Mouse (Mus musculus): ENCODE measurements around the gene Irf2. TPM values are rescaled to one million over a fixed set of nuclear protein-coding genes. Genes with fewer than 3 reads are reported as not detected.
"Not testable (repeated sequence)": the region's sequence is repeated elsewhere in the genome, so short reads cannot be mapped to it uniquely, and the experiment has no call there.

Gene Irf2
- total and polyA plus RNA-seq, 3 experiments = 4.9 to 19.4 TPM; not detected in 1

- Histone ChIP-seq H3K79me2 (ENCODE audit: control insufficient read depth, insufficient read depth, low read length, poor library complexity) (no peaks in the 10 kb centered on the region), H3K27ac (ENCODE audit: control insufficient read depth, low read depth, low read length) (no peak overlapping the region), H3K4me1 (ENCODE audit: control insufficient read depth in 1 of 2, insufficient read depth in 2 of 2, low read length in 2 of 2) (peaks cover under 1 to 9% of the 10 kb centered on the region in 2 experiments), H3K9me3 (replicated peaks; ENCODE audit: insufficient read depth, low read length) (no peaks in the 10 kb centered on the region), H3K9ac (ENCODE audit: control insufficient read depth, low read depth, low read length, poor library complexity, severe bottlenecking) (no peak overlapping the region), H3K27me3 (ENCODE audit: control insufficient read depth in 1 of 2, insufficient read depth in 2 of 2, low read length in 2 of 2) (no peaks in the 10 kb centered on the region), H3K4me3 (ENCODE audit: control insufficient read depth in 1 of 2, insufficient read depth in 1 of 2, low read depth in 2 of 2, low read length in 2 of 2) (no peak overlapping the region), H3K36me3 (ENCODE audit: control insufficient read depth in 1 of 2, insufficient read depth in 2 of 2, low read length in 2 of 2) (peaks cover 0 to 6% of the 10 kb centered on the region in 2 experiments; a peak in 2 of 4 replicates)
- no peak for TF ChIP-seq RAD21 (IDR thresholded peaks at IDR 0.05; ENCODE audit: low read depth, low read length)
- TF ChIP-seq MAFK (IDR thresholded peaks at IDR 0.05; ENCODE audit: borderline replicate concordance, low read depth, low read length) = no peak
- no peak for TF ChIP-seq ZC3H11A (IDR thresholded peaks at IDR 0.05; ENCODE audit: low read depth, low read length)
- no peak for TF ChIP-seq MAZ (IDR thresholded peaks at IDR 0.05; ENCODE audit: low read depth, low read length)
- no peak for TF ChIP-seq CTCF (IDR thresholded peaks at IDR 0.05 in 2 of 3, conservative IDR thresholded peaks at IDR 0.05 in 1 of 3; ENCODE audit: control insufficient read depth in 1 of 3, insufficient read depth in 1 of 3, low read depth in 2 of 3, low read length in 3 of 3, poor library complexity in 1 of 3, severe bottlenecking in 1 of 3)
- TF ChIP-seq MEF2A (IDR thresholded peaks at IDR 0.05; ENCODE audit: extremely low read depth, insufficient replicate concordance, low read depth, low read length, poor library complexity, severe bottlenecking) = no peak
- TF ChIP-seq ZKSCAN1 (IDR thresholded peaks at IDR 0.05; ENCODE audit: low read depth, low read length) = no peak
- no peak for TF ChIP-seq GABPA (IDR thresholded peaks at IDR 0.05; ENCODE audit: low read depth, low read length)
- no peak for TF ChIP-seq GATA1 (IDR thresholded peaks at IDR 0.05; ENCODE audit: low read depth, low read length)
- no peak for TF ChIP-seq POLR2AphosphoS2 (IDR thresholded peaks at IDR 0.05; ENCODE audit: low read length)
- TF ChIP-seq USF1 (IDR thresholded peaks at IDR 0.05; ENCODE audit: low read depth, low read length) = no peak
- no peak for TF ChIP-seq MXI1 (IDR thresholded peaks at IDR 0.05; ENCODE audit: low read depth, low read length)
- DNase-seq (ENCODE audit: low read depth, low spot score) = no peak
Observed at GRCm38 (mm10) chr8:46726383-46726782, 13.1 kb upstream of the Irf2 start.

- not testable (repeated sequence) for H3K4me3 ChIP-seq (ENCODE audit: control insufficient read depth in 1 of 2, insufficient read depth in 1 of 2, low read depth in 2 of 2, low read length in 2 of 2); H3K9ac ChIP-seq (ENCODE audit: control insufficient read depth, low read depth, low read length, poor library complexity, severe bottlenecking); H3K4me1 ChIP-seq (ENCODE audit: control insufficient read depth in 1 of 2, insufficient read depth in 2 of 2, low read length in 2 of 2); H3K27ac ChIP-seq (ENCODE audit: control insufficient read depth, low read depth, low read length); H3K36me3 ChIP-seq (ENCODE audit: control insufficient read depth in 1 of 2, insufficient read depth in 2 of 2, low read length in 2 of 2); H3K27me3 ChIP-seq (ENCODE audit: control insufficient read depth in 1 of 2, insufficient read depth in 2 of 2, low read length in 2 of 2); H3K9me3 ChIP-seq (replicated peaks; ENCODE audit: insufficient read depth, low read length); H3K79me2 ChIP-seq (ENCODE audit: control insufficient read depth, insufficient read depth, low read length, poor library complexity); DNase-seq (ENCODE audit: low read depth, low spot score)
Observed at GRCm38 (mm10) chr8:46729671-46730070, 9.9 kb upstream of the Irf2 start.

- H3K27ac ChIP-seq (ENCODE audit: control insufficient read depth, low read depth, low read length) = no peak overlapping the region
- DNase-seq (ENCODE audit: low read depth, low spot score) = no peak
- no peak overlapping the region for H3K4me3 ChIP-seq (ENCODE audit: control insufficient read depth in 1 of 2, insufficient read depth in 1 of 2, low read depth in 2 of 2, low read length in 2 of 2)
- peaks cover 0 to 3% of the 10 kb centered on the region in 2 experiments; a peak in 2 of 4 replicates for H3K36me3 ChIP-seq (ENCODE audit: control insufficient read depth in 1 of 2, insufficient read depth in 2 of 2, low read length in 2 of 2)
- no peak overlapping the region for H3K9ac ChIP-seq (ENCODE audit: control insufficient read depth, low read depth, low read length, poor library complexity, severe bottlenecking)
- no peaks in the 10 kb centered on the region for H3K9me3 ChIP-seq (replicated peaks; ENCODE audit: insufficient read depth, low read length)
- TF ChIP-seq UBTF (IDR thresholded peaks at IDR 0.05; ENCODE audit: borderline replicate concordance, insufficient read depth, low read depth, low read length) = no peak
- TF ChIP-seq JUND (IDR thresholded peaks at IDR 0.05; ENCODE audit: low read depth, low read length) = no peak
- no peak for TF ChIP-seq HCFC1 (IDR thresholded peaks at IDR 0.05; ENCODE audit: low read depth, low read length)
- no peak for TF ChIP-seq MYB (IDR thresholded peaks at IDR 0.05; ENCODE audit: low read depth, low read length)
- TF ChIP-seq ETS1 (IDR thresholded peaks at IDR 0.05; ENCODE audit: low read depth, low read length) = no peak
- no peak for TF ChIP-seq POLR2AphosphoS2 (IDR thresholded peaks at IDR 0.05; ENCODE audit: low read length)
- no peak for TF ChIP-seq USF1 (IDR thresholded peaks at IDR 0.05; ENCODE audit: low read depth, low read length)
- TF ChIP-seq BHLHE40 (IDR thresholded peaks at IDR 0.05; ENCODE audit: borderline replicate concordance, low read depth, low read length) = no peak
- TF ChIP-seq EP300 (IDR thresholded peaks at IDR 0.05; ENCODE audit: low read depth in 1 of 2, low read length in 2 of 2) = no peak
- no peaks in the 10 kb centered on the region for H3K27me3 ChIP-seq (ENCODE audit: control insufficient read depth in 1 of 2, insufficient read depth in 2 of 2, low read length in 2 of 2)
- peaks cover under 1 to 5% of the 10 kb centered on the region in 2 experiments; a peak in 3 of 4 replicates for H3K4me1 ChIP-seq (ENCODE audit: control insufficient read depth in 1 of 2, insufficient read depth in 2 of 2, low read length in 2 of 2)
- H3K79me2 ChIP-seq (ENCODE audit: control insufficient read depth, insufficient read depth, low read length, poor library complexity) = no peaks in the 10 kb centered on the region
Observed at GRCm38 (mm10) chr8:46732381-46732915, 7.1 kb upstream of the Irf2 start.
